Mouse (Mus musculus) small intestine, adult 2 months (tissue): ENCODE results near the gene Rbfox1.

Experiments
- CTCF ChIP-seq: fragments of 200-500 bp; IDR thresholded peaks from 2 replicates; pipeline ENCODE4 v1.5.1; 2012; ENCODE audit warnings: low read depth, mild to moderate bottlenecking, control low read depth, inconsistent platforms, low read length, moderate library complexity, mixed read lengths; ENCODE audit not compliant: insufficient replicate concordance, insufficient read length; ENCODE audit errors: extremely low read depth
- POLR2A ChIP-seq: fragments of 200-500 bp; IDR thresholded peaks from 2 replicates; pipeline ENCODE4 v1.6.1; 2012; ENCODE audit warnings: low read depth, mild to moderate bottlenecking, control low read depth, inconsistent platforms, low read length, moderate library complexity

GRCm38 (mm10) chr16:7146454-7146853 lies 1261.3 kb downstream of the Rbfox1 start:
- no peak for TF ChIP-seq CTCF
- TF ChIP-seq POLR2A = no peak
